Mouse (Mus musculus) midbrain, embryonic 12.5 days (tissue): ENCODE measurements around the gene Fsip1. TPM values are rescaled to one million over a fixed set of nuclear protein-coding genes. Genes with fewer than 3 reads are reported as not detected.

Experiments used
- ATAC-seq: fragments of 200-750 bp; cut with Nextera tagmentation; 2 replicates; pipeline ENCODE4 v1.8.0; 2017; ENCODE audit warnings: low read depth, moderate TSS enrichment, moderate library complexity; ENCODE audit not compliant: low FRiP score
- H3K27ac ChIP-seq: fragments of 300-500 bp; sonication (generic); replicated peaks from 2 replicates; pipeline ENCODE4 v1.5.1; 2016; ENCODE audit warnings: mild to moderate bottlenecking
- H3K27me3 ChIP-seq: fragments of 300-500 bp; sonication (generic); 2 replicates; pipeline ENCODE4 v1.6.1; 2016; ENCODE audit warnings: mild to moderate bottlenecking
- H3K36me3 ChIP-seq: fragments of 300-500 bp; sonication (generic); 2 replicates; pipeline ENCODE4 v1.6.1; 2016
- H3K4me1 ChIP-seq: fragments of 300-500 bp; sonication (generic); 2 replicates; pipeline ENCODE4 v1.6.1; 2016
- H3K4me2 ChIP-seq: fragments of 300-500 bp; sonication (generic); replicated peaks from 2 replicates; pipeline ENCODE4 v1.6.1; 2016; ENCODE audit warnings: mild to moderate bottlenecking, moderate library complexity
- H3K4me3 ChIP-seq: fragments of 300-500 bp; sonication (generic); 2 replicates; pipeline ENCODE4 v1.5.1; 2016; ENCODE audit warnings: mild to moderate bottlenecking
- H3K9ac ChIP-seq: fragments of 300-500 bp; sonication (generic); replicated peaks from 2 replicates; pipeline ENCODE4 v1.6.1; 2016; ENCODE audit warnings: mild to moderate bottlenecking, moderate library complexity
- H3K9me3 ChIP-seq: fragments of 300-500 bp; sonication (generic); 2 replicates; pipeline ENCODE4 v1.6.1; 2016; ENCODE audit warnings: mild to moderate bottlenecking
- WGBS: fragments of 180-500 bp; shearing (Covaris S2); methylation state at CpG from one replicate; pipeline ENCODE4 v1.1.7; 2016; 5-methylcytosine and 5-hydroxymethylcytosine counted together
- polyA plus RNA-seq: library from polyadenylated mRNA; unstranded; fragments of >200 nt; fragmentation: Nextera tagmentation; extraction: Ambion mirVana; gene quantifications from 2 replicates; pipeline ENCODE4 v1.2.1, GENCODE M21; 2016

Fsip1 gene
- polyA plus RNA-seq, 1 experiment from 2014 or later, result 1.6 TPM

DNA sequence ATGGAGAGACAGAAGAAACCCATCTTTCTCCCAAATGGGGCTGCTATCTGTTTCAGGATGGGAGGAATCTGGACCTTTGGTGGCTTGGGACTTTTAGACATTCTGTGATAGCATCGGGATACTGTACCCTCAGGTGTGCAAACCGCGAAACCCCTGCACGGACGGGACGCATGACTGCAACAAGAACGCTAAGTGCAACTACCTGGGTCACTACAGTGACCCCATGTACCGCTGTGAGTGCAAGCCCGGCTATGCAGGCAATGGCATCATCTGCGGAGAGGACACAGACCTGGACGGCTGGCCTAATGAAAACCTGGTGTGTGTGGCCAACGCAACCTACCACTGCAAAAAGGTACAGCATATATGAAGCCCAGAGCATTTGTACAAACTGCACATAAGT is 137.1 kb downstream of the Fsip1 start:
- Histone ChIP-seq H3K27me3 (0 out of 2 replicates have a peak, but pooled peaks cover 5% of the 10 kb centered on the region), H3K27ac (no peak overlapping the region), H3K4me1 (peaks cover 7% of the 10 kb centered on the region; the same call in 1 of the 2 replicates), H3K4me2 (no peak overlapping the region), H3K9me3 (no peaks in the 10 kb centered on the region), H3K36me3 (peaks cover 22% of the 10 kb centered on the region), H3K4me3 (no peak overlapping the region), H3K9ac (no peak overlapping the region)
- no peak for ATAC-seq
- WGBS, result 96% methylated on average over 12 of the region's 12 CpGs

DNA sequence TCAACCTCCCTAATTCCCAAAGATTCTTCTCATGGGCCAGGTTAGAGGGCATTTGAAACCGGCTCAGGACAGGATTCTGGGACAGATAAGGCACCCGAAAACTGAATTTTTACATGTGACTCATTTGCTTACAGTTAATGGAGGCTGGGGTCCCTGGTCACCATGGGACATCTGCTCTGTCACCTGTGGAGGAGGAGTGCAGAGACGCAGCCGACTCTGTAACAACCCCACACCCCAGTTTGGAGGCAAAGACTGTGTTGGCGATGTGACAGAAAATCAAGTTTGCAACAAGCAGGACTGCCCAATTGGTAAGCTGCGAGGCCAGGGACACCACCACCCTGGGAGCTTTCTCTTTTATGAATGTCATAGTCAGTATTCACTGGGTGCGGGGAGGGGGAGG is 138.3 kb downstream of the Fsip1 start:
- 90% methylated on average over 7 of the region's 7 CpGs for WGBS
- Histone ChIP-seq H3K9me3 (no peaks in the 10 kb centered on the region), H3K4me2 (no peak overlapping the region), H3K36me3 (peaks cover 22% of the 10 kb centered on the region), H3K4me3 (no peak overlapping the region), H3K27me3 (0 out of 2 replicates have a peak, but pooled peaks cover 15% of the 10 kb centered on the region), H3K4me1 (peaks cover 12% of the 10 kb centered on the region; the same call in 1 of the 2 replicates), H3K27ac (no peak overlapping the region), H3K9ac (no peak overlapping the region)
- no peak for ATAC-seq

DNA sequence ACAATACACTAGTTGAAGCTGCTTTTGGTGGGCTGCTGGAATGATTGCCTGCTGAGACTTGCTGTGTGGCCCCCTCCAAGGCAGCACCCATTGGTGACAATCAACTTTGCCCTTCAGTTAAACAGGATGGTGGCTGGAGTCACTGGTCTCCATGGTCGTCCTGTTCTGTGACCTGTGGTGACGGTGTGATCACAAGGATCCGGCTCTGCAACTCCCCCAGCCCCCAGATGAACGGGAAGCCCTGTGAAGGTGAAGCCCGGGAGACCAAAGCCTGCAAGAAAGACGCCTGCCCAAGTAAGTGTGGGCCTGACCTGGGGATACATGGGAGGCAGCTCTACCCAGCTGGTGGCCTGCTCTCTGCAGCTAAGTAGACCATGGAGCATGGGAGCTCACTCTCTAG is 138.7 kb downstream of the Fsip1 start:
- Histone ChIP-seq H3K9ac (no peak overlapping the region), H3K27ac (no peak overlapping the region), H3K27me3 (peaks cover 18% of the 10 kb centered on the region), H3K36me3 (peaks cover 18% of the 10 kb centered on the region), H3K9me3 (no peaks in the 10 kb centered on the region), H3K4me1 (peaks cover 15% of the 10 kb centered on the region), H3K4me2 (no peak overlapping the region), H3K4me3 (no peak overlapping the region)
- no peak for ATAC-seq
- 75% methylated on average over 6 of the region's 6 CpGs for WGBS

DNA sequence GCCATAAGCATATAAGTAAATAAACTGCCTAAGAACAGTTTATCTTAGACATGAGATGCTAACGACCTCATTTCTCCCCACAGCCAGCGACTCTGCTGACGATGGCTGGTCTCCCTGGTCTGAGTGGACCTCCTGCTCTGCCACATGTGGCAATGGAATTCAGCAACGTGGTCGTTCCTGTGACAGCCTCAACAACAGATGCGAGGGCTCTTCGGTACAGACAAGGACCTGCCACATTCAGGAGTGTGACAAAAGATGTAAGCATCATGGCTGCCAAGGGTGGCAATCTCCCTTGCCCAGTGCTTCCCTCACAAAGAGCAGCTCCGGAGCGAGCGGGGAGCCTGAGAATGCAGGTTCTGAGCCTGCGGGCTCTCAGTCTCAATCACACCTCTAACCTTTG is 139.4 kb downstream of the Fsip1 start:
- Histone ChIP-seq H3K9ac (no peak overlapping the region), H3K27ac (no peak overlapping the region), H3K9me3 (no peaks in the 10 kb centered on the region), H3K4me2 (no peak overlapping the region), H3K4me1 (peaks cover 17% of the 10 kb centered on the region), H3K36me3 (peaks cover 18% of the 10 kb centered on the region), H3K4me3 (no peak overlapping the region), H3K27me3 (peaks cover 25% of the 10 kb centered on the region)
- ATAC-seq, result no peak
- WGBS, result 84% methylated on average over 11 of the region's 11 CpGs

DNA sequence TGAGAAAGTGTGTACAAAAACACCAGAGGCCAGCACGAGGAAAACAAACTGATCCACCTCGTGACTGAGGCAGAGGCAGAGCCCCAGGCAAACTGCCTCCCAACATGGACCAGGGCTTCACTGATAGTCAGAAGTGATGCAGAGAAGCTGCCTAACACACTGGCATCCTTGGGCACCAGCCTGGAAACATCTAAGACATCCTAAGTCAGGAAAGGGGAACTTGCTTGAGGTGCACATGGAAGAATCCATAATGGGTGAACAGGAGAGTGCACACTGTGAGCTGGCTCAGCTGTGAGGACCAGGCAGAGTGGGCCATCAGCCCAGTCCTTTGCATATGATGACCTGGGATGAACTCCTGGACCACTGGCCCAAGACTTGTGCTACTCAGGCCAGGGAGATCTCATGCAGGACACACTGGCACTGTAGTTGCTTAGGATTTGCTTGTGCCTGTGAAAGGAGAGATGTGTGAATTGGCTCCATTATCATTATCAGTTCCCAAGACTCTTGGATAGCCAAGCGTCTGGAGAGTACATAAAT is 139.9 kb downstream of the Fsip1 start:
- no peak for ATAC-seq
- Histone ChIP-seq H3K4me1 (peaks cover 23% of the 10 kb centered on the region), H3K27ac (no peak overlapping the region), H3K36me3 (peaks cover 18% of the 10 kb centered on the region), H3K4me3 (no peak overlapping the region), H3K4me2 (no peak overlapping the region), H3K9me3 (no peaks in the 10 kb centered on the region), H3K9ac (no peak overlapping the region), H3K27me3 (peaks cover 31% of the 10 kb centered on the region)
- WGBS, result 81% methylated on average over 3 of the region's 3 CpGs

DNA sequence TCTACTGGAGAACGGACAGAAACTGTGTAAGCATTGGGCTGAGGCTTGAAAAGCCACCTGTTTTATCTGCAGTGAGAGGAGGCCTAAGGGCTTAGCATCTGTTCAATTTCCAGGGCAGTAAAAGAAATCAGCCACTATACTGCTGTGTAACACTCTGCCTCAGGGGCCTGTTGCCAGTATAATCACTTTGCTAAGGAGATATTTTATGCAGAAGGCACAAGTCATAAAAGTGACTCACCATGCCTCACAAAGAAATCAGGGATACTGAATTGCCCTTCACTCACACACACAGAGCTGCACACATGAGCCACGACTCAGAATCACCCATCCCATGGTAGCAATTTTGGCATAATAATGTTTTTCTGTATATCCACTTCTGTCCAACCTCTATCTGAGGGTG is 140.6 kb downstream of the Fsip1 start:
- H3K9ac ChIP-seq, result no peak overlapping the region
- no peak overlapping the region for H3K27ac ChIP-seq
- H3K36me3 ChIP-seq, result peaks cover 18% of the 10 kb centered on the region
- H3K4me2 ChIP-seq, result no peak overlapping the region
- H3K4me1 ChIP-seq, result peaks cover 26% of the 10 kb centered on the region
- no peaks in the 10 kb centered on the region for H3K9me3 ChIP-seq
- H3K4me3 ChIP-seq, result no peak overlapping the region
- H3K27me3 ChIP-seq, result peaks cover 34% of the 10 kb centered on the region
- no peak for ATAC-seq
- 70% methylated on average over 2 of the region's 2 CpGs for WGBS

DNA sequence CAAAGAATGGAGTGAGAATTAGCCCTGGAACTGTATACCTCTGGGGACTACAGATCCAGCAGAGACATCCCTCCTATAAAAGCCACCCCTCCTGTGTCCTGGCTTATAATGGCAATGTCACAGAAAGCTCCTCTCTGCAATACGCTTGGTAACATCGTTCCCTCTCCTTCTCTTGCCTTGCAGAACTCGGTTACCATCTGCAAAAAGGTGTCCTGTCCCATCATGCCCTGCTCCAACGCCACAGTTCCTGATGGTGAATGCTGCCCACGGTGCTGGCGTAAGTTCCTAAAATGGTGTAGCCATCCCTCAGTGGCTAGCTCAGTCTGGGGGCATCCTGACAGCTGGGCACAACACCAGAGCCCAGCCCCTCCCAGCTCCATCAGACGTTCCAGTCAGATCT is 141.1 kb downstream of the Fsip1 start:
- Histone ChIP-seq H3K4me1 (peaks cover 28% of the 10 kb centered on the region), H3K9me3 (no peaks in the 10 kb centered on the region), H3K27me3 (peaks cover 34% of the 10 kb centered on the region), H3K27ac (no peak overlapping the region), H3K4me3 (no peak overlapping the region), H3K9ac (no peak overlapping the region), H3K36me3 (peaks cover 18% of the 10 kb centered on the region), H3K4me2 (no peak overlapping the region)
- WGBS, result 84% methylated on average over 7 of the region's 7 CpGs
- no peak for ATAC-seq

DNA sequence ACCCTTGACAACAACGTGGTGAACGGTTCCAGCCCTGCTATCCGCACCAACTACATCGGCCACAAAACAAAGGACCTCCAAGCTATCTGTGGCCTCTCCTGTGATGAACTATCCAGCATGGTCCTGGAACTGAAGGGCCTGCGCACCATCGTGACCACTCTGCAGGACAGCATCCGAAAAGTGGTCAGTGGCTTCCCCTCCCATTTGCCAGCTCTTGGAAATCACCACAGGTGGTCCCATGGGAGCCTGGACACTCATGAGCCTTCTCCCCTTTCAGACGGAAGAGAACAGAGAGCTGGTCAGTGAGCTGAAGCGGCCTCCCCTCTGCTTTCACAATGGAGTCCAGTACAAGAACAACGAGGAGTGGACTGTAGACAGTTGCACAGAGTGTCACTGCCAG is 142.1 kb downstream of the Fsip1 start:
- peaks cover 34% of the 10 kb centered on the region for H3K4me1 ChIP-seq
- no peak overlapping the region for H3K9ac ChIP-seq
- no peak overlapping the region for H3K27ac ChIP-seq
- H3K9me3 ChIP-seq, result no peaks in the 10 kb centered on the region
- ATAC-seq, result no peak
- H3K36me3 ChIP-seq, result peaks cover 12% of the 10 kb centered on the region; the same call in 1 of the 2 replicates
- peaks cover 43% of the 10 kb centered on the region for H3K27me3 ChIP-seq
- WGBS, result 70% methylated on average over 10 of the region's 10 CpGs
- no peak overlapping the region; the same call in 1 of the 2 replicates for H3K4me2 ChIP-seq
- no peak overlapping the region for H3K4me3 ChIP-seq

DNA sequence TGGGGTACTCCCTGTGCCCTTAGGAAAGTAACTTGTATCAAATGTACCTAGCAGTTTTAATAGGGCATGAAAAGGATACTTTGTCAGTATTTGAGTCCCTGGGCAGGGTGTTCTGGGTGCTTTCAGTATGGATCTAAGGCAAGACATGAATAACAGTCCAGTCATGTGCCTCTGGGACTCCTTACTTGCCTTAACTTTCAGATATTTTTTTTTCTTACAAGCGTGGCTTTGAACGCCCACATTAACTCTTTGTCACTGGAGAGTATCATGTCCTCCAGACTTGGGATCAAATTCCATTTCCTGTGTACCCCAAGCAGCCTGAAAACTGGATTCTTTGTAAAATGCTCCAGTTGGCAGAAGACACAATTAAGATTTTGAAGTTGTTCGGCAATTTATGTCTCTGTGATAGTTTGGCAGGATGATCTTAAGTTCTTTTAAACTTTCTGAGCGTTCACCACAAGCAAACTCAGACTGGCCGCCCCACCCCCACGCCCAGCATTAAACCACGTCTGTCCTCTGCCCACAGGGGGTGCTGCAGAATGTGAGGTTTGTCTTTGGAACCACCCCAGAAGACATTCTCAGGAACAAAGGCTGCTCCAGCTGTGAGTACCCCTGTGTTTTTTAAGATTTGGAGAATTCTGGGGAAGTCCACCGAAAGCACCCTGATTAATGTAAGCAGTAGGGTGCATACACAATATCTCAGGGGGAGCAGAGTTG is 142.8 kb downstream of the Fsip1 start:
- peak overlapping the region; percentile 6; the same call in 1 of the 2 replicates for H3K4me2 ChIP-seq
- H3K27me3 ChIP-seq, result peaks cover 49% of the 10 kb centered on the region
- H3K27ac ChIP-seq, result no peak overlapping the region
- 0 out of 2 replicates have a peak overlapping the region, but pooled peaks have one; percentile 7 for H3K4me3 ChIP-seq
- no peak overlapping the region for H3K9ac ChIP-seq
- no peaks in the 10 kb centered on the region for H3K9me3 ChIP-seq
- peaks cover 5% of the 10 kb centered on the region; the same call in 1 of the 2 replicates for H3K36me3 ChIP-seq
- WGBS, result 37% methylated on average over 8 of the region's 8 CpGs
- ATAC-seq, result no peak
- peaks cover 34% of the 10 kb centered on the region for H3K4me1 ChIP-seq

DNA sequence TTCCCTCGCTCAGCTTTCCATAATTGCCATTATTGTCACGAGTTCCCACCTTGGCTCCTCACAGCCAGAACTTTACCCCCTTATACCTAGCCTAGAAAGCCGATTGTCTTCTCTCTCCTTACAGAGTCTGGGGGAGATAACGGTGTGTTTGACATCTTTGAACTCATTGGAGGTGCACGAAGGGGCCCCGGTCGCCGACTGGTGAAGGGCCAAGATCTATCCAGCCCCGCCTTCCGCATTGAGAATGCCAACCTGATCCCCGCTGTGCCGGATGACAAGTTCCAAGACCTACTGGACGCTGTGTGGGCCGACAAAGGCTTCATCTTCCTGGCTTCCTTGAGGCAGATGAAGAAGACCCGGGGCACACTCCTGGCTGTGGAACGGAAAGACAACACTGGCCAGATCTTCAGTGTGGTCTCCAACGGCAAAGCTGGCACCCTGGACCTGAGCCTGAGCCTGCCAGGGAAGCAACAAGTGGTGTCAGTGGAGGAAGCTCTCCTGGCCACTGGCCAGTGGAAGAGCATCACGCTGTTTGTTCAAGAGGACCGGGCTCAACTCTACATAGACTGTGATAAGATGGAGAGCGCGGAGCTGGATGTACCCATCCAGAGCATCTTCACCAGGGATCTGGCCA is 143.8 kb downstream of the Fsip1 start:
- Histone ChIP-seq H3K27me3 (peaks cover 49% of the 10 kb centered on the region), H3K9me3 (no peaks in the 10 kb centered on the region), H3K9ac (0 out of 2 replicates have a peak overlapping the region, but pooled peaks have one; percentile 56), H3K36me3 (no peaks in the 10 kb centered on the region), H3K4me3 (peak overlapping the region; percentile 51), H3K4me1 (peaks cover 34% of the 10 kb centered on the region), H3K27ac (no peak overlapping the region), H3K4me2 (peak overlapping the region; percentile 95)
- whole genome bisulfite sequencing, result 52% methylated on average over 21 of the region's 21 CpGs
- no peak for ATAC-seq

DNA sequence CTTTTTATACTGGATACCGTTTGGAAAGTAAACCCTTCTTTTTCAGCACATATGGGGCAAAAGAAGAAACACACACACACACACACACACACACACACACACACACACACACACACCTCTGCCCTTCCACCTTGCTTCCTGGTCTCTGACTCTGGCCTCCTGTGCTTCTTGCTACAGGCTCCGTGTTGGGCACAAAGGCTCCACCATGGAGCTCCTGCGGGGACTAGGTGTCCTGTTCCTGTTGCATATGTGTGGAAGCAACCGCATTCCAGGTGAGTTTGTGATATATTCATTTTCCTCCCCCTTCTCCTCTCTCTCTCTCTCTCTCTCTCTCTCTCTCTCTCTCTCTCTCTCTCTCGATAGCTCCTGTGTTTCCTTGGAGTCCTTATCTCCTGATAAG is 144.3 kb downstream of the Fsip1 start:
- 26% methylated on average over 5 of the region's 5 CpGs for WGBS
- H3K4me3 ChIP-seq, result peak overlapping the region; percentile 51
- peaks cover 34% of the 10 kb centered on the region for H3K4me1 ChIP-seq
- 0 out of 2 replicates have a peak overlapping the region, but pooled peaks have one; percentile 56 for H3K9ac ChIP-seq
- H3K9me3 ChIP-seq, result no peaks in the 10 kb centered on the region
- no peaks in the 10 kb centered on the region for H3K36me3 ChIP-seq
- no peak for ATAC-seq
- peaks cover 49% of the 10 kb centered on the region for H3K27me3 ChIP-seq
- H3K27ac ChIP-seq, result no peak overlapping the region
- H3K4me2 ChIP-seq, result peak overlapping the region; percentile 95

DNA sequence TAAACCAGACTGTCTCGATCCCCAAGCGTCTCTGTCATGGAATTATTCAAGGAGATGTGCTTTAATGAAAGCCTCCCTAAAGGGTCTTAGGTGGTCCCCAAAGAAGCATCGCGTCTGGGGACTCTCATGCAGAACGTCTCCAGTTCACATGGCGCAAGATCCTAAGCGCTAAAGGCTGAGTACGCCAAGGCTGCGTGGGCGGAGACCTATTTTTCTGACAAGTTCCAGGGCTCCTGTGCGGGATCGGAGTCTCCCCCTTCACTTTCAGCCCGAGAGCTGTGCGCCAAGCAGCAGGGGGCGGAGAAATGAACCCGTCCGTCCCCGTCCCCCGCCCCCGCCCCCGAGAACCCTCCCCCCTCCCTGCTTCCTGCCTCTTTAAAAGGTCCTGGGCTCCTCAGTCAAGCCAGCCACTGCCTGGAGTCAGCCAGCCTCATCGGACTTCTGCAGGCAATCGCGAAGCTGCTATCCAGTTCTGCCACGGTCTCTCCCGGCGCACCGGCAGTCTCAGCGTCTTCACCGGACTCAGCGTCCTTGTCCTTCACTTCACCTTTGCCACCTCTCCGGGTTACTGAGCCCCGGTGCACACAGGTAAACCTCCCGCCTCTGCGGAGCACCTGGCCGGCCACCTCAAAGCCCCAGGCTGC is 145.2 kb downstream of the Fsip1 start, which contains the start of gene Thbs1:
Gene Thbs1, plus strand, starts transcription at position 389 of the 644 bp plus-strand sequence.
- Histone ChIP-seq H3K4me3 (peak within 1 kb of the TSS; percentile 51), H3K9ac (peak within 1 kb of the TSS; percentile 56), H3K27me3 (peaks cover 45% of the 10 kb centered on the region), H3K36me3 (no peaks in the 10 kb centered on the region), H3K4me1 (peaks cover 34% of the 10 kb centered on the region), H3K27ac (no peak within 1 kb of the TSS), H3K9me3 (no peaks in the 10 kb centered on the region), H3K4me2 (peak within 1 kb of the TSS; percentile 95)
- peak; percentile 75 for ATAC-seq
- WGBS, result under 1% methylated on average over 33 of the region's 36 CpGs
